Mouse (Mus musculus) kidney, adult 11 months (tissue): ENCODE data around the gene Dcaf17.
A peak's percentile ranks its signal among the peaks of the same experiment; 100 is the strongest.

Experiments
- DNase-seq: peaks from one replicate; pipeline ENCODE4 v3.0.0; 2022

The Dcaf17 gene

DNA sequence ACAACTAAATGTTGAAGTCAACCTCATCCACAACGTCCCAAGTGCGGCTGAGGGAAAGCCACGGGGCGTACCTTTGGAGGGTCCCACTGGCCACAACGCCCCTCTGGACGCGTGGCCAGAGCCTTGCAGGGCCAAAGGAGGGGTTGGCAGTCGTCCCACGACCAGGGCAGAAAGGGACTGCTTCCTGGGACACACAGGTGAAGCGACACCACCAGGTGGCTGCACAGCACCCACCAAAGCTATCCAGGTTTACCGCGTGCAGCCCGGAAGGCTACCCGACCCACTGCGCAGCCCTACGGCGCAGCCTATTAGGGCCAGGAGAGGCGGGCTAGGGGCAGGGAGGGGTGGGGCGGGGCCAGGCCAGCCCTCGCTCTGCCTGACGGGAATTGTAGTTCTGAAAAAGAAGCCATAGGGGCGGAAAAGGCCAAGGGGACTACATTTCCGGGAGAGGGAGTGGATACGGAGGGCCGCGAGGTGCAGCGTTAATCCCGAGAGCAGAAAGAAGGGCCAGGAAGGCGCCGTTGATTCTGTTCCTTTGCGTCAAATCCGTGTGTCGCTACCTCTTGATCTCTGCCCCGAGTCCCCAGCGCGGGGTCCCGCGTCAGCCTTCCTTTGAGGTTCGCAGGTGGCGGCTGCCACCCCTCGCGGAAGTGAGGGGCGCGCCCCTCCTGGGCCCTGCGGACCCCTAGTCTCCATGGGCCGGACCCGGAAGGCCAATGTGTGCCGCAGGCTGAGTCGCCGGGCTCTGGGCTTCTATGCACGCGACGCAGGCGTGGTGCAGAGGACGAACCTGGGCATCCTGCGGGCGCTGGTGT is at the start of gene Dcaf17, which contains the start of gene Mettl8:
TSS of gene Dcaf17 (plus strand) at position 29 of the 815 bp plus-strand sequence.
TSS of gene Mettl8 (minus strand) at position 284 of the 815 bp plus-strand sequence.
- peak; percentile 93 for DNase-seq

DNA sequence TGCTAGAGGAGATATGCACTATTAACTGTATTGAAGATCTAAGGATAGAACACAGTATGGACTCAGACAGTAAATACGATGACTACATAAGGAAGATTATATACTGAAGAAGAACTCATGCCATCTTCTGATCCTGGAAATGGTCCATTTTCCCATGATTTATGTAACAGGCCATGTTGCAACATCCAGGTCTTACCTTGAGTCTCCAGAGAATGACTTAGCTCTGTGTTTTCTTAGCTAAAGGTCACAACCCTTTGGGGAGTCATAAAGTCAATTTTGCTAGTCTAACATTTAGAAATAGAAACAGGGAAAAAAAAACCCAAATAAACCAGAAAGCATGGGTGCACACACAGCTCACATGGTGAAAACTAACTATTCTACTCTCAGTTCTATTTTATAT is 43.3 kb upstream of the Dcaf17 start:
- no peak for DNase-seq

- no peak for DNase-seq
Observed at GRCm38 (mm10) chr2:71013521-71013920, 41.6 kb upstream of the Dcaf17 start.

DNA sequence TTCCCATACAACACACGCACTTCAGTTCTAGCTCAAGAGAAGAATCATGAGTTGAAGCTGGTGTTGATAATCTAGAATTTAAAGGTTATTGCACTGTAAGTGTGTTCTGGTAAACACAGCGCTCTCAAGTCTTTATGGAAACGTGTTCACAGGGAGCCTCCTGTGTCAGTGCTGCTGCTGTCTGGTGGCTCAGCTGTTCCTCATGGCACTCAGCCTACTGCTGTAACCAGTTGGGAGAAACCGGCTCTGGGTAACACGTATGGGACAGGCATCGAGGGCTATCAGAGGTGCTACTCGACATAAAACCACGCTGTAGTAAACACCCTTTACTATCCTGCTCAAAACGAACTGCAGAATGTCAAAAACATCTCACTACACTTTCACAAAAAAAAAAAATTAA is 35.9 kb upstream of the Dcaf17 start:
- no peak for DNase-seq

- DNase-seq = no peak
Observed at GRCm38 (mm10) chr2:71019704-71020375, 35.3 kb upstream of the Dcaf17 start.

DNA sequence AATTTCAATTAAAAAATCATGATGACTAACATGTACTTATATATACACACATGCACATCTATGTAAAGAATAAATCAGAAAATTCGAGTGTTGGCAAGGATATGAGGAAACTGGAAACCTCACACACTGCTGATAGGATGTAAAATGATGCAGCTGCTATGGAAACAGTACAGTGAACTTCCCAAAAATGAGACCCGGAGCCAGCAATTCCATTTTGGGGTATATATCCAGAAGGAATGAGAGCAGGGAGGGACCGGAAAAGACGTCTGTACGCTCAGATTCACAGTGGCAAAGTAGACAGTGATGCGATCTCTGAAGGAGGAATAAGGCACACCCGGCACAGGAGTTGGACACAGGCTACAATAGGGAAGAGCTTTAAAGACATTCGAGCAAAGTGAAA is 34.5 kb upstream of the Dcaf17 start:
- no peak for DNase-seq

DNA sequence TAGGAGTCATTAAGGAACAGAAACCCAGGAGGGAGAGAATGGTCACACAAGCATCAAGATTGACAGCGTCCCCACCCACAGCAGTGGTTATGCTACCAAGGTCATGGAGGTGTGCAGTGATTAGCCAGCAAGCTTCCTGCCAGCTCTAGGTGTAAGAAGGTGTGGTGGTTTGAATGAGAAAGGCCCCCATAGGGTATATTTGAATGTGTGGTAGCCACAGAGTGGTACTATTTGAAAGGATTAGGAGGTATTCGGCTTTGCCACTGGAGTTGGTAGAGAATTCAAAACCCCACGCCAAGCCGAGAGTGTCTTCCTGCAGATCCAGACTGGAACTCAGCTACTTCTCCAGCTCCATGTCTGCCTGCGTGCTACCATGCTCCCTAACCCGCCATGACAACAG is 32.1 kb upstream of the Dcaf17 start:
- no peak for DNase-seq

- no peak for DNase-seq
Observed at GRCm38 (mm10) chr2:71023986-71024385, 31.1 kb upstream of the Dcaf17 start.

DNA sequence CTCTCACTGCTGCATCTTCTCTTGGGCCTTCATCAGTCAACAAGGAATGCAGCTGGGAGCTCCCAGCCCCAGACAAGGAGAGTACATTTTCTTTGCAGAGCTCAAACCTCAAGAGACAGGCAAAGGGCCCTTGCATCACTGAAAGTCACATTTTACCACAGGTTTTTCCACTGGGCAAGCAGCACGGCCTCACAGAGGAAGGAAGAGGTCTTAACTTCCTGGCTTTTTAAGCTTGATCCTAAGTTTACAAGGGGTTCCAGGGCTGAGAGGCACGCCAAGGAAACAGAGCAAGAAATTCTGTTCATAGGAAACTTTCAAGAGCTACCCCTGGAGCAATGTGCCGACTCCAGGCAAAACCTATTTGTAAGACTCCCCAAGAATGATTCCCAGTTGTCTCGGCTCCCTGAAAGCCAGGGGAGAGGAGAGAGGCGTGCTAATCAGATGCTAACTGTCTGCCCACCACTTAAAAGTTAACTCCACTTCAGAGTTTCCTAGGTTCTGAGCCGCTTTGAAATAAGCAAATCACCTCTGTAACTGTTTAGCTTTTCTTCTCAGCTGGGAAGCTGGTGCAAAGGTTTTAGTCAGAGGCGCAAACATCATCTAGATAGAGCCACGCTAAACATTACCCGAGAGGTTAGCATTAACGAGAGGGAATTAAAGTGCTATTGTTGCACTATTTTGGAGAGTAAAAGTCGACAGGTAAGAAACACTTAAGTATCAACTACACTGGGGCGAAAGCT is 29.4 kb upstream of the Dcaf17 start:
- peak; percentile 67 for DNase-seq

DNA sequence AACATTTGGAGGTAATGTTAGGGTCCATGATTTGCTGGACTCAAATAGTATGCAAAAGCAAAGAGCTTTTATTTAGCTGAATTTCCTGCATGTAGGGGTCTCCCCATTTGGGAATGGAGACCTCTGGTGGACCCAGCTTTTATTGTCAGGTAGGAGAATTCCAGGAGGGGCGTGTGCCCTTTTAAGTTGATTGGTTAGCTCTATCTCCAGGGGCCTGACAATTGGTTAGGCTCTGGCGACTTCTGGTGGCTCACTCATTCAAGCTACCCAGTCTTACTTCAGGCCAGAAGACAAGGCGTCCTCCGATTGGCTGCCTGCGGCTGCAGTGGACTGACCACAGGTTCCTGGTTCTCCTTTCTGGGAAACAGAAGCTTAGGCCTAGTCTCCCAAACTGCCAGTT is 28.3 kb upstream of the Dcaf17 start:
- no peak for DNase-seq

GRCm38 (mm10) chr2:71027631-71028030 is 27.5 kb upstream of the Dcaf17 start:
- no peak for DNase-seq

GRCm38 (mm10) chr2:71030663-71031062 is 24.5 kb upstream of the Dcaf17 start:
- no peak for DNase-seq

DNA sequence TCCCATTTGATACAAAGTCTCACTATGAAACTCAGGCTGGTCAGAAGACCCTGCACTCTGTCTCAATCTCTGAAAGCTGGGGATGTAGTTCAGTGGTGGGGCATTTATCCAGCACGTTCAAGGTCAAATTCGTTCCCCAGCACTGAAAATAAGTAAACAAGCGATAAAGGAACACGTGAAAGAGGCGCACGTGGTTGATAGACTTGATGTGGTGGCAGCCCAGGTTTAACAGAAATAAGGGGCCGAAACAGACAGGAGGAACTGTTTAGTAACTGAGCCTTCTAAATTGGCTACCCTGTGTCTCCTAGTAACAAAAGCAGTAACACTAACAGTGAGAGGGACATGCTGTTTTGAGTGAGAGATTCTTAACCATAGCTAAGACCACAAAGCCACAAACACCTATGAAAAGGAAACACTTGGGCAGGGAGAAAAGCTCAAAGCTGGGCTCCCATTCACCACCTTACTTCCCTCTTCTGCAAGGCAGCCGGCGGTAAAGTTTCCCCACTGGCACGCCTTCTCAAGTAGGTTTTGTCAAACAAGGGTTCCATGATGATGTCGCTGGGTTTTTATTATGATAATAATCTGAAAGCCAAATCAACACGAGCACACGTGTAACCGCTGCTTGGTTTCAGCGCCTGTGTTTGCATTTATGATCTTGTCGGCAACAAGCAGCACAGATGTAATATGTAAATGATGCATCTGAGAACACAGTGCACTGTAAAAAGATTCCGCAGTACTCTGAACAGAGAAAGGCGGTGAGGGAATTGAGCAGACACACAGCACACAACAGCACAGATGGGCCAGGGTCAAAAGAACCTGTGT is 22.9 kb upstream of the Dcaf17 start:
- no peak for DNase-seq

DNA sequence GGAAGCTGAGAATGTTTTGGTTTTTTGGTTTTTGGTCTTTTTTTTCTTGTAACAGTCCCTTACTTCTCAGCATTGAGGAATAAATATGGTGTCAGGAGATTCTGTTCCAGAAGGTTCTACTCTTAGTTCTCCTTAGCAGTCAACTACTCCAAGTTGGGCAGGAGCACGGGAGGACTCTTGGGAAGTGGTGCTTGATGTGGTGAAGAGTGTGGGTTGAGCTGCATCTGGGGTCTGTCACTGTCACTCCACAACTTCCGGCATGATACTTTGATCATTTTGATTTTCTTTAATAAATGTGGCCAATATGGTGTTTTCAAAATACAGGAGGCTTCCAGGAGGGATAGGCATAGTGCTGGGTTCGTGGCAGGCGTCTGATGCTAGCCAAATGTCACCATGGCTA is 22.1 kb upstream of the Dcaf17 start:
- no peak for DNase-seq

GRCm38 (mm10) chr2:71033987-71034386 is 21.1 kb upstream of the Dcaf17 start:
- no peak for DNase-seq

DNA sequence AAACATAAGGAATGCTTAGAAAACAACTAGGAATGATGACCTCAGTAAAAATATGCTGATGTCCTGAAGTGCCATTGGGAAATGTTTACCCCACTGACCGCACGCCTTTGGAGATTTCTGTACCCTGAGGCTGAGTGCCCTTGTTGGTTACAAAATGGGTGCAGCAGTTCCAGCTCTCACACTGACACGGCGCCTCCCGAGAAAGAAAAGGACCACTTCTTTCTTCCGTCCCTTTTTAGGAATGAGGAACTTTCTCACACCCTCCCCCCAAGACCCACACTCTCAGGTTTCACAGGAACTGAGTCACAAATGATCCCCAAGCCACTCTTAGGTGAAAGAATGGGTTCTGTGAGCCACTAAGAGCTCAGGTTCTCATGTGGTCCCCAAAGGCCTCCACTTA is 17.7 kb upstream of the Dcaf17 start:
- no peak for DNase-seq

- DNase-seq = peak; percentile 78
Observed at GRCm38 (mm10) chr2:71039522-71040121, 15.5 kb upstream of the Dcaf17 start.

GRCm38 (mm10) chr2:71046151-71046550 is 9.0 kb upstream of the Dcaf17 start:
- no peak for DNase-seq

- DNase-seq = no peak
Observed at GRCm38 (mm10) chr2:71046751-71047320, 8.3 kb upstream of the Dcaf17 start.

- no peak for DNase-seq
Observed at GRCm38 (mm10) chr2:71048896-71049295, 6.2 kb upstream of the Dcaf17 start.

DNA sequence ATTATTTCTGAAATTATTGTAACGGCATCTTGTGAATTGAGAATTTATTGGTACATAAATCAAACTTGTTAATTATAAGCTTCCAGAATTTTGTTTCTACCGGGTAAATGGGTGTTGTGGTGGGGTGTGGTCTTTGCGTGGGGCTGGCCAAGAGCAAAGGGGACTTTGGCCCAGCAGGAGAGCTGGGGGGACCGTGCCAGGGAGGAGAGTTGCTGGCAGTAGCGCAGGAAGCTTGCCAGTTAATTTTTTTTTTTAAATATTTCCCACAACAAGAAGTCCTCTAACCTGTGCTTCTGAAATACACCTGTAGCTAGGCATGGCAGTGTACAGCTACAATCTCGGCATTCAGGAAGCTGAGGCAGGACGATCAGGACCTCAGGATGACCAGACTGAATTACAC is 4.6 kb upstream of the Dcaf17 start:
- DNase-seq = peak; percentile 51

GRCm38 (mm10) chr2:71054716-71055115 is 412 bp upstream of the Dcaf17 start:
- no peak for DNase-seq
